Mouse (Mus musculus): Measurements from ENCODE around the gene Gnl2.

GRCm38 (mm10) chr4:124971094-124971493 is 45.3 kb upstream of the Gnl2 start:
- TF ChIP-seq NRF1 (IDR thresholded peaks at IDR 0.05; ENCODE audit: insufficient read depth, low read depth, low read length, poor library complexity, severe bottlenecking) (no peak), POLR2A (IDR thresholded peaks at IDR 0.05; ENCODE audit: control insufficient read depth in 1 of 2, insufficient read depth in 1 of 2, low read depth in 1 of 2, low read length in 2 of 2, poor library complexity in 1 of 2) (no peak), USF2 (IDR thresholded peaks at IDR 0.05; ENCODE audit: borderline replicate concordance in 1 of 2, insufficient read depth in 1 of 2, low read depth in 1 of 2, low read length in 2 of 2) (no peak), CTCF (IDR thresholded peaks at IDR 0.05 in 2 of 3, conservative IDR thresholded peaks at IDR 0.05 in 1 of 3; ENCODE audit: control insufficient read depth in 1 of 3, insufficient read depth in 1 of 3, low read depth in 2 of 3, low read length in 3 of 3, poor library complexity in 1 of 3, severe bottlenecking in 1 of 3) (no peak), BHLHE40 (IDR thresholded peaks at IDR 0.05; ENCODE audit: borderline replicate concordance, low read depth, low read length) (no peak), MEF2A (IDR thresholded peaks at IDR 0.05; ENCODE audit: extremely low read depth, insufficient replicate concordance, low read depth, low read length, poor library complexity, severe bottlenecking) (no peak), CHD1 (IDR thresholded peaks at IDR 0.05; ENCODE audit: low read depth, low read length) (no peak)
